Mouse (Mus musculus) gastrocnemius, adult 2 months (tissue): ENCODE measurements around the gene Ccdc162. TPM values are rescaled to one million over a fixed set of nuclear protein-coding genes. Genes with fewer than 3 reads are reported as not detected.
A peak's percentile ranks its signal among the peaks of the same experiment; 100 is the strongest.

Experiments used
- DNase-seq: peaks from one replicate; pipeline ENCODE4 v3.0.0; 2022
- H3K27ac ChIP-seq: fragments of 200-600 bp; 2 replicates; pipeline ENCODE4 v1.8.1; 2022; ENCODE audit warnings: mild to moderate bottlenecking
- H3K4me3 ChIP-seq: fragments of 200-600 bp; 2 replicates; pipeline ENCODE4 v1.8.1; 2022; ENCODE audit warnings: mild to moderate bottlenecking, moderate library complexity
- CTCF ChIP-seq: fragments of 200-600 bp; IDR thresholded peaks from 2 replicates; pipeline ENCODE4 v1.8.1; 2022; ENCODE audit warnings: antibody characterized with exemption, mild to moderate bottlenecking, moderate library complexity
- intact Hi-C: fragments of 180-260 bp; cut with DNase I; formaldehyde crosslinking; loops from one replicate; pipeline ENCODE4 v1.15.1; 2025
- total RNA-seq, 2 experiments: library from RNA; stranded (reverse); gene quantifications; 2 replicates each; pipeline ENCODE4 v1.2.3; 2021

Gene Ccdc162
- total RNA-seq, 2 experiments from 2014 or later = 0.89 to 1.3 TPM

- Histone ChIP-seq H3K4me3 (no peak overlapping the region), H3K27ac (no peak overlapping the region)
- no peak for TF ChIP-seq CTCF
- intact Hi-C loops = no loop called here
- no peak for DNase-seq
Observed at GRCm38 (mm10) chr10:41537226-41537982, 179.0 kb downstream of the Ccdc162 start.

- TF ChIP-seq CTCF = no peak
- intact Hi-C loops = no loop called here
- Histone ChIP-seq H3K27ac (no peak overlapping the region), H3K4me3 (no peak overlapping the region)
- DNase-seq = no peak
Observed at GRCm38 (mm10) chr10:41536714-41537113, 179.7 kb downstream of the Ccdc162 start.

DNA sequence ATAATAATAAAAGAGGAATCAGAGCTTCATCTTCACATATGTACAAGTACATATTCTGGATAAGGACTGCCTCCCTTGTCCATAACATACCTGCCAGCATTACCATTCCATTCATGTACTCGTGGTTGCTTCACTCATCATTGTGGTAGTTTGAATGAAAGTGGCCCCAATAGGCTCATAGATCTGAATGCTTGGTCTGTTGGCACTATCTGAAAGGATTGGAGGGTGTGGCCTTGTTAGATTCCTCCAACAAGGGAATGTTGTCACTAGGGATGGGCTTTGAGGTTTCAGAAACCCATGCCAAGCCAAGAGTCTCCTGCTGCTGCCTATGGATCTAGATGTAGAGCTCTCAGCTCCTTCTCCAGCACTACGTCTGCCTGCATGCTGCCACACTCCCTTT, 180.4 kb downstream of the Ccdc162 start:
- DNase-seq = no peak
- no peak for TF ChIP-seq CTCF
- no peak overlapping the region for H3K4me3 ChIP-seq
- intact Hi-C loops = no loop called here
- no peak overlapping the region for H3K27ac ChIP-seq

GRCm38 (mm10) chr10:41529972-41530371, 186.5 kb downstream of the Ccdc162 start:
- DNase-seq = no peak
- Histone ChIP-seq H3K27ac (no peak overlapping the region), H3K4me3 (no peak overlapping the region)
- intact Hi-C loops = loop anchor here (5.0 kb wide), 1 partner anchor 67 kb away; no protein-coding TSS in a partner anchor
- no peak for TF ChIP-seq CTCF

DNA sequence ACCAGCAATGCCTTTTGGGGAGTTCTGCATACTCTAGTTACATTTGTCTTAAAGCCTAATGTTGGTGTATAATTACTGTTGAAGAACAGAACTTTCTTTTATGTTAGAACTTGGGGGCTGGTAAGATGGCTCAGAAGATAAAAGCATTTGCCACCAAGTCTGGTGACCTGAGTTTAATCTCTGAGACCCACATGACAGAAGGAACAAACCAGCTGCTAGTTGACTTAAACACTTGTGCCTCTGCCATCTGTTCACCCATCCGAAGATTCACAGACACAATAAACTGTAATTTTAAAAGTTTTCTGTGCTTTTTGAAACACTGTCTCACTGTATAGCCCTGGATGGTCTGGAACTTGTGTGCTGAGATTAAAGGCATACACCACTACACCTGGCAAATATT, 190.7 kb downstream of the Ccdc162 start:
- H3K4me3 ChIP-seq = no peak overlapping the region
- intact Hi-C loops = no loop called here
- no peak for DNase-seq
- TF ChIP-seq CTCF = no peak
- H3K27ac ChIP-seq = no peak overlapping the region

DNA sequence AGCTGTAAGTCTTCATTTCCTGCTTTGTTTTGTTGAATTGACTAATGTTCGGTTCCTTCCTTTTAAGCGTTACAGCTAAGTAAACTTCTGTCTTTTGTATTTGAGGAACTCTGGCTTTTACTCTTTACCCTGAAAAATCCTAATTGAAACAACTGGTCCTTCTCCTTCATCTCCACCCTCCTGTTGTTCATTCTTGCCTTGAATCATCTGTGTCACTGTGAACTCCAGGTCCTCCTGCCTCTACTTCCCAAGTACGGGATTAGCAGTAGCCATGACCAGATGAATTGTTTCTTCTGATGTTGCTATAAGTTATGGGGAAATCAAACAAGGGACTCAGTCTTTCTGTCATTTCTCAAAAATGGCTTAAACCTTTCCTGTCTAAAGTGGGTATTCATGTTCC, 193.0 kb downstream of the Ccdc162 start:
- peak overlapping the region; percentile 4; the same call in 1 of the 2 replicates for H3K27ac ChIP-seq
- no peak for TF ChIP-seq CTCF
- no peak overlapping the region for H3K4me3 ChIP-seq
- DNase-seq = no peak
- intact Hi-C loops = no loop called here

DNA sequence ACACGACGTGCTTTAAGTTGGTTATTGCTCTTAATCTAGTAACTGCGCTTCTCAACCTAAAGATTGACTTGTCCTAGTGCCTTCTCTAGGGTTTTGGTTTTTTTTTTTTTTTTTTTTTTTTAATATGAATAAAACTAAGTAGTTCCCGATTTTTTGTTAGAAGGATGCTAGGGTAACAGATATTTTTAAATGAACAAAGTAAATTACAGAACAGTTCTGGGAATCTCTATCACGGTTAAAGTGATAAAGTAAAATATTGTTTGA, 196.1 kb downstream of the Ccdc162 start:
- DNase-seq = no peak
- H3K4me3 ChIP-seq = peak overlapping the region; percentile 93
- intact Hi-C loops = no loop called here
- H3K27ac ChIP-seq = peak overlapping the region; percentile 100
- TF ChIP-seq CTCF = no peak

DNA sequence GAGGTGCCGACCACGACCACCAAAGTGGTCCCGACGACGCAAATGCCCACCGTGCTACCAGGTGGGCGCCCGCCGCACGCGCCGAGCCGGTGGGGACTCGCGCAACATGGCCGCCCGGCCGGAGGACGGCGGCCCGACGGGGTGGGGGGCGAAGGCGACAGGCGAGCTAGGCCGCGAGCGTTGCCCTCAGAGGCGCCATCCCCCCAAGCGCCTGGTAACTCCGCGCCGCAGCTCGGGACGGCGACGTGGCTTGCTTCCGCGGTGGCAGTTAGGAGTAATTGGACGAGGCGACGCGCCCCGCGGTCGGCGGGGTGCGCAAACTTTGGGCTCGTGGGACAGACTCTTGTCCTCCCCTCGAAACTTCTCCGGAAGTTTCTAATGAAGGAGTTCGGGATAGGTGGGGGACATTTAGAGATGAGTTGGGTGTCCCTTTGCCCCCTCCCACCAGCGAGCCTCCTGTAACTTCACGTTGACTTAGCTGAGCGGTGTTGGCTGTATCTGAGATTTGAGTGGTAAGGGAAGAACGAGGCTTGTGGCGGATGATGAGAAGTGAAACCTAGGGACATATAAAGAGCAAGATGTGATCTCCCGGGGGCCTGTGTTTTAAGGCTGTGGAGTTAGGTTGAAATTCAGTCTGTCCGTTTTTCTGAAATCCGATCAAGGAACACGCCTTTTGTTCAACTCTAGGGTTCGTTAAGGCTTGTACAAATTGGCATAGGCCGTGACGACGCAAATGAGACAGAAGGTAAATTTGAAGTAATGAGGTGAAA, 196.6 kb downstream of the Ccdc162 start:
- intact Hi-C loops = loop anchor here (2.0 to 10.0 kb wide), 2 partner anchors 79 to 285 kb away; partner anchors contain the start of genes Cep57l1 and Sesn1
- H3K27ac ChIP-seq = peak overlapping the region; percentile 100
- peak overlapping the region; percentile 93 for H3K4me3 ChIP-seq
- no peak for TF ChIP-seq CTCF
- peak; percentile 81 for DNase-seq

DNA sequence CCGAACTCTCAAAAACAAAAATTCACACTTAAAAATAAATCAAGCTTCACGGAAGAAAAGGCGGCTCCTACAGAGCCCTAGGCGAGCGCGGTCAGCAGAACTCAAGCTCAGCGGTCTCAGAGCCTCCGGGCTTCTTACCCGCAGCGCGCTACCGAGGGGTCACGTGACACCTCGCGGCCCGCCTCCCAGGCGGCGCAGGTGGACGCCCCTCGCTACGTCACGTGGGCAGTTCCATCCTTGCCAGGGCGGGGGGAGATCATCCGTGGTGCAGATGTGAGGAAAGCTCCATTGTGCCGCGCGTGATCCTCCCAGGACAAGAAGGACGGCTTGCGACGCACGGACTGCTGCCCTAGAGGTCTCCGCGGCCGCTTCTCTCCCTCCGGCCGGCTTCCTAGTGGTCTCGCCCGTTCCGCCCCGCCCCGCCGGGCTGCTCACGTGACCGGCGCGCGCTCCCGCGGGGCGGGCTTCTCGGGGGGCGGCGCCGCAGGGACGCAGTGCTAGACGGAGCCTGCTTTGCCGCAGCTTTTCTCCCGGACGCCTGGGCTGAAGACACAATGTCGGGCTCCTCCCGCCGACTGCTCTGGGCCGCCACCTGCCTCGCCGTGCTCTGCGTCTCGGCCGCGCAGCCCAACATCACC, 197.3 kb downstream of the Ccdc162 start, which contains the start of gene Cd164:
Cd164 (plus strand) TSS at position 434 of the 638 bp plus-strand sequence.
- peak within 1 kb of the TSS; percentile 100 for H3K27ac ChIP-seq
- intact Hi-C loops = loop anchor here (1.0 to 10.0 kb wide), 3 partner anchors 80 to 286 kb away; partner anchors contain the start of genes Cep57l1 and Sesn1
- TF ChIP-seq CTCF = no peak
- DNase-seq = peak; percentile 96
- H3K4me3 ChIP-seq = peak within 1 kb of the TSS; percentile 93

GRCm38 (mm10) chr10:41518508-41518980, 197.9 kb downstream of the Ccdc162 start:
- DNase-seq = peak; percentile 83
- peak; percentile 73 for TF ChIP-seq CTCF
- intact Hi-C loops = loop anchor here (1.0 to 10.0 kb wide), 3 partner anchors 80 to 286 kb away; partner anchors contain the start of genes Cep57l1 and Sesn1
- H3K4me3 ChIP-seq = peak overlapping the region; percentile 93
- H3K27ac ChIP-seq = peak overlapping the region; percentile 100

GRCm38 (mm10) chr10:41514921-41515320, 201.5 kb downstream of the Ccdc162 start:
- DNase-seq = no peak
- TF ChIP-seq CTCF = no peak
- Histone ChIP-seq H3K4me3 (no peak overlapping the region), H3K27ac (no peak overlapping the region)
- intact Hi-C loops = loop anchor here (10.0 kb wide), 1 partner anchor 290 kb away; the partner anchor contains the start of genes Cep57l1 and Sesn1

DNA sequence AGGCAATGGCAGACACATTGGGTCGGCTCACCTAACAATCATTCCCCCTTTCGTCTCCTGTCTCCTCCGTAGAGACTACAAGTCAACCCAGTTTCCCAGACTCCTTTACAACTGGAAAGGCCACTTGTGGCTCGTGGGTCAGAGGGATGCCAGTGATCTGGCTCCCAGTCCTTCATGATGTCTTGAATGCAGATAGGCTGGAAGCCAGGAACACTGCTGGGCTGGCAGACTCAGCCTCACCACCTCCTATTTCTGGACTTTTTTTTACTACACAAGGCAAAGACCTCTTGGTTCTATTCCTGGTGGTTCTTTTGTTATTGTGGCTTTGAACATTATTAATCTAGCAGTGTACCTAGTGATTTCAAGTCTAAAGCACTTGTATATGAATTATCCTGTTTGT, 202.1 kb downstream of the Ccdc162 start:
- no peak overlapping the region for H3K4me3 ChIP-seq
- no peak for TF ChIP-seq CTCF
- intact Hi-C loops = loop anchor here (10.0 kb wide), 1 partner anchor 290 kb away; the partner anchor contains the start of genes Cep57l1 and Sesn1
- DNase-seq = no peak
- no peak overlapping the region for H3K27ac ChIP-seq
